Mouse (Mus musculus) liver (tissue): ENCODE results near the gene Alg12.

ENCODE experiments used
- DNase-seq: peaks from one replicate; pipeline ENCODE4 v3.0.0-alpha.2; 2020; ENCODE audit warnings: mixed read lengths

Gene Alg12

DNA sequence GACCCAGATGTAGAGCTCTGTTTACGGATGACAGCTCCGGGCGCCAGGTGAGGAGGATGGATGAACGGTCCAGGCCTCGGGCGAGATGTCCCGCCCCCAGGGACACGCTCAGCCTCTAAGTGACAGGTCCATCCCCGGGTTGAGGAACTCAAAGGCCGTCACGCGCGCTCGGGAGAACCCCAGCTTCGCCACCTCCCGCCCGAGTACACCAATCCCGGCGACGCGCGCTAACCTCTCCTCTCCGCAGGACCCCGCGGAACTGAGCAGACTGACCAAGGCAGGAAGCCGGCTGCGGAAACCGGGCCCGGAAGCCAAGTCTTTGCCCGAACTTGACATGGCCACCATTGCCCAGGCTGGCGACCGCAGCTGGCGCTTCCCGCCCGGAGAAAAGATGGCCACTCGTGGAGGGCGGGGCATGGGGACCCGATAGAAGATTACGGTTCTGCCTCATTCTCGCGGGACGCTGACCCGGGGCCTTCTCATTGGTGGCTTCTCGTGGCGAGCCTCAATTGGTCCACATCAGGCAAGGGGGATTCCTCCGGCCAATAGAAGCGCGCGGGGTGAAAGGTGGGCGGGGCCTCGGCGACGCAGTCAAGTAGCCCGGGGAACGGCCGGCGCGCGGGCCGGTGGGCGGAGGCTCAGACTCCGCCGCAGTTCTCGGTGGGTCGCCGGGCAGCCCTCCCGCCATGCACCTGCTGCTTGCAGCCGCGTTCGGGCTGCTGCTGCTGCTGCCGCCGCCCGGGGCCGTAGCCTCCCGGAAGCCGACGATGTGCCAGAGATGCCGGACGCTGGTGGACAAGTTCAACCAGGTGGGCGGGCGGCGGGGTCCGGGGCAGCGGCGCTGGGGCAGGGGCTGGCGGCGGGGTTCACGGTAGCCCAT, at the start of gene Alg12, which contains the start of gene Creld2:
Gene Alg12 (minus strand): TSS at position 293 of the 880 bp plus-strand sequence.
Gene Creld2 (plus strand): TSS at position 621 of the 880 bp plus-strand sequence.
- DNase-seq = peak; percentile 99

DNA sequence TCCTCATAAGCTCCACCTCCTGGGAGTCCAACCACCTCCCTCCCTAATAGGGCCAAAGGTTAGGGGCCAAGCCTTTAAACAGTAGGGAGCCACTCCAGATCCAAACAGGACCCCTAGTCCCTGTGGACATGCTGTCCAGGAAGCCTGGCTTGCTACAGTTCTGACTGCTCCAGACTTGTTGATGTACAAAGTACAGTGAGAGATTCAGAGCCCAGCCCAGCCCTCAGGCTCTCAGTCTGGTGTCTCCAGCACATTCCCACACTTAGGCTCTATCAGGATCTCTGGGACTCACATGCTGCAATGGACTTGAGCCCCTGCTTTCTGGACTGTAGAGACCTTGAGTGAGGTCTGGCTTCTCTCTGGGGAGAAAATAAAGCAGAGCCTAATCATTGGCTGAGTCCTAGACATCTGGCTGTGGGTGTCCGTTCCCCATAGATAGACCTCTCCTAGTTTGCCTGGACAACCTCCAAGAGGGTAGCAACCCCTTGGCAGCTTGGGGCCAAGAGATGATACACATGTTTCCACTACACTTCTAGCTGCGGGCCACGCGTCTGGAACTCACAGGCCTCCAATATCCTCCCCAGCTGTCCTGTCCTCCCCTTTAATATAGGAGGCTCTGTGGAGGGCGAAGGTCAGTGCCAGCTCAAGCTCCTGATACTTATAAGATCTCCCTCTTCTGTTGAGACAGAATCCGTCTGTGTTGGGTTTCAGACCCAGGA, 49.1 kb upstream of the Alg12 start:
- DNase-seq = no peak

DNA sequence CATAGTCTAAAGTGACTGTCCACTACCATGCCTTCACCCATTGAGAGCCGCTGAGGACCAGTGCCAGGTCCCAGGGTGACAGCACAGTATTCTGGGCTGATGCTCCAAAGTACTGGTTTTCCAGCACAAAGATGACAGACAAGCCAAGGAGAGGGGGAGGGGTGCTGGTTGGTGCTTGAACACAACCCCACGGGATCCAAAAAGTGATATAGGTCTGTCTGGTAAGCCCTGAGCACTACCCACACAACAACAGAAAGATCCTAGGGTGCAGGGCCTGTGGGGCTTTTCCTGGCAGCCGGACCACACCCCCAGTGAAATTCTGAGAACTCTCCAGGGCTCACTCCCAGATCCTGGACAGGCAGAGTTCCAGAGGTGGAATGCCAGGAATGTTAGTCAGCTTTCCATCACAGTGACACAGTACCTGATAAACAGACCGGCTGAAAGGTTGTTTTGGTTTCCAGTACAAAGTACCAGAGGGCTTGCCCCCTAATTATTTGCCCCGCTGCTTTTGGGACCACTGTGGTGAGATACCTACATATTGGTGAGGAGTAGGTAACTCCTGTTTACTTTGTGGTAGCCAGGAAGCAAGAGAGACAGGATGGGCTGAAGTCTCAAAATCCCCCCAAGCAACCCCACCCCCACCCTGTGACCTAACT, 48.4 kb upstream of the Alg12 start:
- no peak for DNase-seq

DNA sequence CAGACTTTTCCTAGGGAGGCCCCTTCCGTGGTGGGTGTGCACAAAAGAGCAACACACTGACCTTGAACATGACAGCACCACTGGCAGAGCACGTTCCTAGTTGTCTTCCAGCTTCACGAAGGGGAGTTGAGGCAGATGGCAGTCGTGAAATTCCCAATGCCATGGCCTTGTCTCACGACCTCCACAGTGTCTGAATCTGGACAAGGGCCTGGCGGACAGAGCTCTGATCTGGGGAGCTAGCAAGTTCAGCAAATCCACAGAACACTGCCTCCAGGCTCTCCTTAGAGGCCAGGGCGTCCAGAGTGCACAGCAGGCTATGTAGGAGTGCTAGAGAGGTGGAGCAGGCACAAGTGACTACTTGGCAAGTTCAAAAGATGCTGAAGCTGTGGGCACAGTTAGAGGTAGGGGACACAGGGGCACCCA, 47.8 kb upstream of the Alg12 start:
- no peak for DNase-seq

DNA sequence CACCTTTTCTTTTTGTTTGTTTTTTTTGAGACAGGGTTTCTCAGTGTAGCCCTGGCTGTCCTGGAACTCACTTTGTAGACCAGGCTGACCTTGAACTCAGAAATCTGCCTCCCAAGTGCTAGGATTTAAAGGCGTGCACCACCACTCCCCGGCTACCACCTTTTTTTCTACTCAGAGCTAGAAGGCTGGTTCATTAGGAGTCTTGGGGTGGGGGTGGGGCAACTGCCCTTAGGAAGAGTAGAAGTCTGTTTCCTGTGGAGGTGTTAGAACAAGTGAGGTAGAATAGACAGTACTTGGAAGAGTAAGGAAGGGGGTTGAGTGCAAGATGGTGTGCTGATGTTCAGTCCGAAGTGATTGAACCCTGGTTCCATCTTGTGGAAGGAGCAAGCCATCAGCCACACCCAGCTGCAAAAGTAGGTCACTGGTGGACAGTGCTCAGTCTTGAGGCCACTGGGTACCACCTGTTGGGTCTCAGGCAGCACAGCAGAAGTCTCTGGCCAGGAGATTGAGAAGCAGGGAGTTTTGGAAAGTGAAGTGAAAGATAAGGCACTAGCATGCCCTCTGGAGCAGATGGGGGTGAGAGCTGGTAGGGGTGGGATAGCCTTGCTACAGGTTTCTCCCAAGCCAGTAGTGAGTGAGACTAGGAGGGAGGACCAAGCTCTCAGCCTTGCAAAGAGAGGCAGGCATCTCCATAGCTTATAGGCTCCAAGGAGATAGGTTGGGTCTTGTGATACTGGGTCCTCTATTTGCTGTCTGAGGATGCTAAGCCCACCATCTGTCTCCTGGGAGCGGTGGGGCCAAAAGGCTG, 47.0 kb upstream of the Alg12 start:
- DNase-seq = no peak

DNA sequence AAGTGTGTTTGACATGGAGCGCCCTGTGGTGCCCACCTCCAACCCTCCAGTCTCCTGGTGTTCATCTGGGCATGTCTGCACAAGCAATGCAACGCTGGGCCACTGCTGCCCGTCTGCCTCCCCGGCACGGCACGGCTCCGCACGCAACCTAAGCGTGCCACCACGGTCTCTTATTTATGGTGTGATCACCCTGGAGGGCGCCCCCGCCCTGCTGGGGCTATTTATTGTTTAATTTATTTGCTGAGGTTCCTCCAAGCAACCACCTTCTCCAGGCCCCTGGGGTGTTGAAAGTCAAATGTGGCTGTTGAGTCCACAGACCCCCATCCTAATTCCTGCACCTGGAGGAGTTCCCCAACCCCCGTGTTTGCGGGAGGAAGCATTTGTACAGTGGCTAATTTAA, 45.9 kb upstream of the Alg12 start:
- no peak for DNase-seq

DNA sequence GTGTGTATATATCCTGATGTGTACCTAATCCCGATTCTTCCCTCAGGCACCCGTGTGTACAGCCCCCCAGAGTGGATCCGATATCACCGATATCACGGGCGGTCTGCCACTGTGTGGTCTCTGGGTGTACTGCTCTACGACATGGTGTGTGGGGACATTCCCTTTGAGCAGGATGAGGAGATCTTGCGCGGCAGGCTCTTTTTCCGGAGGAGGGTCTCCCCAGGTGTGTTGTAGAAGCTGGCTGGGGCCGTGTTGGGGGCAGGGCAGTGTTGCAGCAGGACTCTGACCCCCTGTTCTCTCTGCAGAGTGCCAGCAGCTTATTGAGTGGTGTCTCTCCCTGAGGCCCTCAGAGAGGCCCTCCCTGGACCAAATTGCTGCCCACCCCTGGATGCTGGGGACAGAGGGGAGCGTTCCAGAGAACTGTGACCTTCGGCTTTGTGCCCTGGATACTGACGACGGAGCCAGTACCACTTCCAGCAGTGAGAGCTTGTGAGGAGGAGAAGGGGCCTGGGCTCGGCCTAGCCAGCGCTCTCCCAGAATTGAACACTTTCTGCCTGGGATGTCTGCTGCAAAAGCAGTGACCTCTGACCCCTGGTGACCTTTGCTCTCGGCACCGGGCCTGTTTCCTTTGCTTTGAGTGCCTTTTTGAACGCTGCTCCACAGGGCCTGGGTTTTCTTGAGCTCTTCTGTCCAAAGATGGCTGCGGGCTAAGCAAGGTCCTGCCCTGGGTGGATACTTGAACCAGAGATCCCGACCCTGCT, 45.3 kb upstream of the Alg12 start:
- DNase-seq = no peak

DNA sequence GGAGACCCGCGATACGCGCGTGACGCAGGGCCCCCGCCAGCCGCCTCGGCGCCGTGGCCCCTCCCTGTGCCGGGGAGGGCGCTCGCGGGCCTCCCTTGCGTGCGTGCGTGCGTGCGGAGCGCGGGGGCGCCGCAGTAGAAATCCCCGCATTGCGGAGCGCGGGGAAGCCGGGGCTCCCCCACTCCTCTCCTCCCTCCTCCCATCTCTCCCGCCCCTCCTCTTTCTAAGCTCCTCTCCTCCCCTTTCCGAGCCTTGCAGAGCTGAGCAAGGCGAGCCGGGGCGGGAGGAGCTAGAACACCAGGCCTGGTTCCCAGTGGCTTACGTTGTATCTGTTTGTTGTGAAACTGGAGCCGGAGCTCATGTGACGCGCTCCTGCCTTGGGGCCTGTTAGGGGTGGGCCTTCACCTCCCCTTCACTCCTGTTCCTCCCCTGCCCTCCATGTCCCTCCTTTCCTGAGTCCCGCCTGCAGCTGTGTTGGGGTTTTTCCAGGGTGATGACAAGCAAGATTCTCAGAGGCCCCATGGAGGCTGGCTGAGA, 44.6 kb upstream of the Alg12 start:
- peak; percentile 83 for DNase-seq

DNA sequence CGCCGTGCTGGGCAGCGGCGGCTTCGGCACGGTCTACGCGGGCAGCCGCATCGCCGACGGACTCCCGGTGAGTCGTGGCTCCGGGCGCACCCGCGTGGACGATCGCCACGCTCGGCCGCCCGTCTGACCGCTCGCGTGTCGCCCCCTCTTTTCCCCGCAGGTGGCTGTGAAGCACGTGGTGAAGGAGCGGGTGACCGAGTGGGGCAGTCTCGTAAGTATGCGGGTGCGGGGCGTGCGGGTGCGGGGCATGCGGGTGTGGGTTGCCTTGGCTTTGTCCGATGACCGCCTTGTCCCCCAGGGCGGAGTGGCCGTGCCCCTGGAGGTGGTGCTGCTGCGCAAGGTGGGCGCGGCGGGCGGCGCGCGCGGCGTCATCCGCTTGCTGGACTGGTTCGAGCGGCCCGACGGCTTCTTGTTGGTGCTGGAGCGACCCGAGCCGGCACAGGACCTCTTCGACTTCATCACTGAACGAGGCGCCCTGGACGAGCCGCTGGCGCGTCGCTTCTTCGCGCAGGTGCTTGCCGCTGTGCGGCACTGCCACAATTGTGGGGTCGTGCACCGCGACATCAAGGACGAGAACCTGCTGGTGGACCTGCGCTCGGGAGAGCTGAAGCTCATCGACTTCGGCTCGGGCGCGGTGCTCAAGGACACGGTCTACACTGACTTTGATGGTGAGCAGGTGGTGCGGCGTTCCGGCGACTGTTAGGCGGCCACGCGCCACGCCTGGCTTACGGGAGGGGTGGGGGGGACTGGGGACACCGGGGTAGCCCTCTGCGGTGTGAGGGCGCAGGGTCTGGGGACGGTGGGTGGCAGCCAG, 44.0 kb upstream of the Alg12 start:
- DNase-seq = peak; percentile 45

DNA sequence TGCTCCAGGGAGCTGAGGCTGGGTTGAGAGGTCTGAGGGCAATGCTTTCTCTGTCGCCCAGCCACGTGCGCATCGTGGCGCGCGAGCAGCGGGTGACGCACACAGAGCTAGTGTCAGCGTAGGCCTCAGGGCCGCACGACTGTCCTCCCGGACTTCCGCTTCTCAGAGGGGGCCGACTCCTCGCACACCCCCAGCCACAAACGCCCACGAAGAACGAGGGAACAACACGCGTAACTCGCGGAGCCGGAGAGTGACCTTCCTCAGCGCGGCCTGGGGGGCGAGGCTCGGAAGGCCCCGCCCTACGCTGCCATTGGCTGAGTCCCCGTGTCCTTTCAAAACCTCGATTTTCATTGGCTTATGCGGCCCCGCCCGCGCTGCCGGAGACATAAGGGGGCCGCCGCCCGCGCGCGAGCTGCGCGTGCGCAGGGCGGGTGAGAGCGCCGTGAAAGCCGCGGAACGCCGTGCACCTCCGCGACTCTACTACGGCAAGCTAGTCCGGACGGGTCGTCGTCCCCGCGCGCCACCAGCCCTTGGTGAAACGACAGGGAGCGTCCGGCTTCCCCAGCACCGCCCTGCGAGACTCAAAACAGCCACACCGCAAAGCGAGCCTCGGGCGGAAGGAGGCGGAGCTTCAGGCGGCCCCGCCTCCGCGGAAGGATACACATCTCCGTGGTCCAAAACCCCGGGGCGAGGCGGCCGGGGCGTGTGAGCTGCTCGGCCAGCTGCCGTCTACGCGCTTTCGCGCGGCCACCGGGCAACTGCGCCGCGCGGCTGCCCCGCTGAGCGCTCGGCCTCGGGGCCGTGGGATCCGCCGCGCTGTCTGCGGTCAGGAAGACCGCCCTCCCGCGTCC, 42.9 kb upstream of the Alg12 start, which contains the start of gene Pim3:
Gene Pim3 (plus strand): TSS at position 415 of the 851 bp plus-strand sequence.
- DNase-seq = peak; percentile 93

DNA sequence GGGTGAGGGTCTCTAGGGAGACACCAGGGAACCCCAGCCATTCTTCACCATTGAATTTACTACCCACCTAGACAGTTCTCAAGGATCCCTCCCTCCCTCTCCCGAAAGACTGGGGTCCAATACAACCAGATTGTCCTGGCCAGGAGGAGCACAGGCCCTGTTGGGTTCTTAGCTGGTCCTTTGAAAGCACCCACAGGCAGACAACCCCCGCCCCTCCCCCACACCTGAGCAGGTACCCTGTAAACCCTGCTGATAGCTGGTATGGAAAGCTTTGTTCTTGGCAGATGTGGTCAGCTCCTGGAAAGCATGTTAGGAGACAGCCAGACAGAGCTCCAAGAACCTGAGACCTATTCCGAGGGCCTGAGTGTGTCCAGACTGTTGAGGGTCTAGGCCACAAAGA, 41.7 kb upstream of the Alg12 start:
- DNase-seq = no peak

DNA sequence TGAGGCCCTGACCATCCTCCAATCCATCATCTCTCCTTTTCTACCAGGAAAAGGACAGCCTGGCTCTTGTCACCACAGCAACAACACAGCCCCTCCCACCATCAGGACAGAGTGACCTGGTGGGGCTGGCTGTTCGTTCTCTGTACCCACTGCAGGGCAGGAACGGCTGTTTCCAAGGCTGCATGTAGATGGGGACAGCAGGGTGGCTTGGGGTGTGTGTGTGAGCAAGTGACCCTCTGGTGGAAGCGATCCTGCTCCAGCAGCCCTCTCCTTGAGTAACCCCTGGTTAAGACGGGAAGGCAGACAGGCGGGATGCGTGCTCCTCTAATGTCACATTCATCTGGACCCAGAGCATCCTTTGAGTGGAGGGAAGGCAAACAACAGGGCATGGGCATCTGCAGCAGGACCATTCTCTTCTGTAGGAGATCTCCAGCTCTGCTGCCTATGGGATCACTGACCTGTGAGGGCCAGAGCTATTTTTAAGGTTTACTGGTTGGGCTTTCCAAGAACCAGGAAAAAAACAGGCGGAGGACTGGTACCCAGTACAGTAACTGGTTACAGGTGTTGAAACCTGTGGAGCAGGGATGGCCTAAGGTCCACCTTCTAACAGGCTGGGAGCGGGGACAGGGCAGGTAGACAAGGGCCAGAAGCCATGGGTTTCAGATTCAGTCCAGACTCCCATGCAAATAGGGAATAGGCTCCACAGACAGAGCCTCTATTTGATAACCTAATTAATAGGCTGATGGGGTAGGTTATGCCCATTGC, 40.3 kb upstream of the Alg12 start:
- DNase-seq = no peak

DNA sequence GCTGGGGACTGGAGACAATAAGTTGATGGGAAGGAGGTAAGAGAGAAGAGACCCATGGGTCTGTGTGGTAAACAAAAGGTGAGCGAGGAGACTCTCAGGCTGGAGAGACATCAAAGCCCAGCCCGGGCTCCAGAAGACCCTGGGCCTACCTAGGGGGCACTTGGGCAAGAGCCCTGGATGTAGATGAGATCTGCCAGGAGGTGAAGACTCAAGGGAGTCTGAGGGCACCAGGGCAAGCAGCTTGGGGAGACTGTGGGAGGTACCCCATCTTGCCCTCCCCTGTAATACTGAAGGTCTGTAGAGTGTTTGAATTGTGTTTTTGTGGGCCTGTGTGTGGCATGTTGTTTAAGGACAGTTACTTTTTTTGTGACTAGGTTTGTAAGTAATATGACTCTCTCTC, 39.6 kb upstream of the Alg12 start:
- no peak for DNase-seq

DNA sequence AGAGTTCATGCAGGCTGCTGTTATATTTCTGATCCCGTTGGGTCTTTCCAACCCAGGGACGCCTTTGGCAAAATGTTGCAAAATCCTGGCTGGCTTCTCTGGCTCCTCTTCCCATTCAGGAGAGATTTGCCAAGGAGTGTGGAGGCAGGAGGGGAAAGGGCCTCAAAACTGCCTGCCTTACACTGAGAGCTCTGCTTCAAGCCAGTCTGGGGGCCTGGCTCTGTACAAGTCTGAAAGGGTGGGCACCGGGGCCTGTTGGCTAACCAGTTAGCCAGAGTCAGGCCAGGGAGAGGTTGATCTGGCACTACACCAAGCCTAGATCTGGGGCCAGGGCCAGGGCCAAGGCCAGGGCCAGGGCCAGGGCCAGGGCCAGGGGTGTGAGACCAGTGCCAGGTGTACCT, 39.0 kb upstream of the Alg12 start:
- no peak for DNase-seq

DNA sequence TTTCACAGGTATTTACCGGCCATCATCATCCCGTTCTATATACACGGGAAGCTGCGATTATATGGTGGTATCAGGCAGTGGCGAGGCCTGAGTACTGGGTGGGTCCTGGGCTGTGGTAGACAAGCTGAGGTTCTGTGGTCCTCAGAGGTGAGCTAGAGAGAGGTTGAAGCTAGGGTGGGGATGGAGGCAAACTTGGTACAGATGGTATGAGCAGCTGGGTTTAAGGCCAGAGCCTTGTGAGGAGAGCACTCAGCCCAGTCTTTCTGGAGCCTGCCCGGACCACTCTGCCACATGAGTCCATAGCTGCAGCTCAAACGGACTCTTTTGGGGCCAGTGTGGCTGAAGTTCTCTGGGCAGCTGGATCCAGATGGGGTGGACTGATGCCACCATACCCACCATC, 38.2 kb upstream of the Alg12 start:
- no peak for DNase-seq

DNA sequence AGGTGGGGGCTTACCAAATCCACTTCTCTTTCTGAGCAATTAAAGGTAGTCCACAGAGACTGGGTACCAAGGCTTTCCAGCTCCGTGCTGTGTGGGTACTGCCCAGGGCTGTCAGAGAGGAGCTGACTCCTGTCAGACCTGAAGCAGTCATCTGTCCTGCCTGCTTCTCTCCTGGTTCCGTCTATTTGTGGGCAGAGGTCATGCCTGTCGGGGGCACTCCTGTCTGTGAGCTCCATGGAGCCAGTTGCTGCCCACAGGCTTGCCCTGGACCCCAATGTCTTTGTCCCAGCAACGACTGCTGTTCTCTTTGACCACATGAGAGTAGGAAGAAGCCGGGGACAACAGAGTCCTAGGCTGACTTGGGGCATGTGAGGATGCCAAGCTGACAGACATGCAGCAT, 37.5 kb upstream of the Alg12 start:
- DNase-seq = no peak

DNA sequence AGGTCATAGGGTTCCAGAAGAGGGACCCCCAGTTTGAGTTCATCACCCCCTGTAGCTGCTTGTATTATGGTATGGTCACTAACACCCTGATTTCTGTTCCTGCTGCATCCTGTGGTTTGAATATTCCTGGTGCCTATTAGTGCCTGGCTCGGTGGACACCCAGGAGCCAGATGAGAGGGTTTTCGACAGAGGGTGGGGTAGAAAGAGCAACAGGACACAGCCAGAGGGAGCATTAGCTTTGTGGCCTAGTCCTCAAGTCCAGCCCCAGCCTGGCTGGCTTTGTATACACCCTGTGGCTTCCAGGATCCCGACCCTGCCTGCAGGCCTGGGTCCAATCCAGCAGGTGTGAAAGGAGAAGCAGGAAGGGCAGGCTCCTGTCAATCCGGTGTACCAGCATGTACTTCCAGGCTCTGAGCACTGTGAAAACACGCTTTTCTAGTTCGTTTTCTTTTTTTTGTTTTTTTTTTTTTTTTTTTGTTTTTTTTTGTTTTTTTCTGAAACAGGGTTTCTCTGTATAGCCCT, 36.8 kb upstream of the Alg12 start:
- DNase-seq = no peak
